Mouse (Mus musculus): Measurements from ENCODE around the gene Slc37a4. TPM values are rescaled to one million over a fixed set of nuclear protein-coding genes. Genes with fewer than 3 reads are reported as not detected.
"Not testable (repeated sequence)": the region's sequence is repeated elsewhere in the genome, so short reads cannot be mapped to it uniquely, and the experiment has no call there.

Slc37a4 gene
- polyA plus RNA-seq, 1 experiment = 9.4 TPM

DNA sequence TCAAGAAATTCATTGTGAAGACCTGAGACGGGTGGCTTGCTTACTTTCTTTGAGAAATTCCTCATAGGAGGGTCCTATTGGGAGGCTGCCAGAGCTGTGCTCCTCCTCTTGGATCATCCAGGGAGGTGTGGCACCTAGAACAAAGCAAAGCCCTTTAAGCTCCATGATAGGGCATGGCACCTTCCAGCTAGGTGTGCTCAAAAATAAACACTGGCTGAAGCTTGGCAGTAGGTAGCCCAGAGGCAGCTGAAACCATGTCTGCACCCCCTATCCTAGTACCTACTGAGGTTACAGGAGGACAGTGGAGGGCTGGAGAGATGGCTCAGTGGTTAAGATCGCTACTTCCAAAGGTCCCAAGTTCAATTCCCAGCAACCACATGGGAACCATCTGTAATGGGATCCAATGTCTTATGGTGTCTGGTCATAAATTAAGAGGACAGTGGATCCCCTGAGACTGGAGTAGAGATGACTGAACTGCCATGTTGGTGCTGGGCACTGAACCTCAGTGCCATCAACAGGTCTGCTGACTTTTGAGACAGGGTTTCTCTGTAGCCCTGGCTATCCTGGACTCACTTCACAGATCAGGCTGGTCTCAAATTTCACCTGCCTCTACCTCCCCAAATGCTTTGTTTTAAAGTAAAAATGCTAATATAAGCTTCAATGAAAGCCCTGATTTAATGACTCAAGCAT is 14.1 kb downstream of the Slc37a4 start:
- TF ChIP-seq CTCF (IDR thresholded peaks at IDR 0.05; ENCODE audit: low read depth, low read length) (no peak), POLR2A (IDR thresholded peaks at IDR 0.05; ENCODE audit: borderline replicate concordance, low read depth, low read length) (no peak)
- Histone ChIP-seq H3K4me1 (ENCODE audit: control insufficient read depth, insufficient read depth, low read length) (peaks cover 7% of the 10 kb centered on the region), H3K27ac (ENCODE audit: insufficient read depth, low read depth, low read length) (no peak overlapping the region), H3K4me3 (ENCODE audit: insufficient read depth, low read length) (no peak overlapping the region)

DNA sequence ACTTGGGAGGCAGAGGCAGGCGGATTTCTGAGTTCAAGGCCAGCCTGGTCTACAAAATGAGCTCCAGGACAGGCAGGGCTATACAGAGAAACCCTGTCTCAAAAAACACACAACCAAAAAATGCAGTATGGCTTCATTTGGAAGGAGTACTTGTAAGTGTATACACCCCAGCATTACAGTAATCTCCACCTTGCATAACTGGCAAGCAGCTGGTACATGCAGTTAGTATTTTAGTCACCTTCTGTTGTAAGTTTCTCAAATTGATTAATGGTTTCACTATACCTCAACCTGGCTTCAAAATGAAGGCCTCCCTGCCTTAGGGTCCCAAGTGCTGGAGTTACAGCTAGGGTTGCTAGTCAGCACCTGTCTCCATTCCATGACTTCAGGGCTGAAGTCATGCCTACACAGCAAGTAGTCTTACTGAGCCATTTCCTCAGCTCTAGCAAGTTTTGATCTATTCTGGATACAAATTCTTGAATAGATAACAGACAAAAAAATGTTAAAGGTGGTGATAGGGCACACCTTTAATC is 15.0 kb downstream of the Slc37a4 start:
- H3K4me3 ChIP-seq (ENCODE audit: insufficient read depth, low read length) = no peak overlapping the region
- TF ChIP-seq POLR2A (IDR thresholded peaks at IDR 0.05; ENCODE audit: borderline replicate concordance, low read depth, low read length) = no peak
- no peak for TF ChIP-seq CTCF (IDR thresholded peaks at IDR 0.05; ENCODE audit: low read depth, low read length)
- peaks cover 4% of the 10 kb centered on the region; the same call in 1 of the 2 replicates for H3K4me1 ChIP-seq (ENCODE audit: control insufficient read depth, insufficient read depth, low read length)
- no peak overlapping the region for H3K27ac ChIP-seq (ENCODE audit: insufficient read depth, low read depth, low read length)

DNA sequence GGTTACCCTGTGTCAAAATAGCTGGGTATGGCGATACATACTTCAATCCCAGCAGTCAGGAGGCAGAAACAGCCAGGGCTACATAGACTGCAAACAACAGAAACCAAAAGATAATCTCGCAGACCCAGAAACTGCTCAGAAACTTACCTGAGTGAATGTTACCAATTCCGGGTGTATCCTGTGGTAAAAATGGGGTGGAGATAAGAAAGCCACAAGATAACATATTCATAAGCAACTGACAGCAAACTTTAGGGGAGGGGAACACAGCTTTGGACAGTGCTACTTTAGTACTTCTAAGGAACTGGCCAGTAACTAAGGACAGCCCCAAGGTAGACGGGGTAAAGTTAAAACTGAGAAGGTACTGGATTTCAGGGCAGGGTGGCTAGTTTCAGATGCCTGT is 15.7 kb downstream of the Slc37a4 start:
- TF ChIP-seq POLR2A (IDR thresholded peaks at IDR 0.05; ENCODE audit: borderline replicate concordance, low read depth, low read length) = no peak
- no peak for TF ChIP-seq CTCF (IDR thresholded peaks at IDR 0.05; ENCODE audit: low read depth, low read length)
- Histone ChIP-seq H3K4me3 (ENCODE audit: insufficient read depth, low read length) (no peak overlapping the region), H3K4me1 (ENCODE audit: control insufficient read depth, insufficient read depth, low read length) (peaks cover 4% of the 10 kb centered on the region; the same call in 1 of the 2 replicates), H3K27ac (ENCODE audit: insufficient read depth, low read depth, low read length) (no peak overlapping the region)

DNA sequence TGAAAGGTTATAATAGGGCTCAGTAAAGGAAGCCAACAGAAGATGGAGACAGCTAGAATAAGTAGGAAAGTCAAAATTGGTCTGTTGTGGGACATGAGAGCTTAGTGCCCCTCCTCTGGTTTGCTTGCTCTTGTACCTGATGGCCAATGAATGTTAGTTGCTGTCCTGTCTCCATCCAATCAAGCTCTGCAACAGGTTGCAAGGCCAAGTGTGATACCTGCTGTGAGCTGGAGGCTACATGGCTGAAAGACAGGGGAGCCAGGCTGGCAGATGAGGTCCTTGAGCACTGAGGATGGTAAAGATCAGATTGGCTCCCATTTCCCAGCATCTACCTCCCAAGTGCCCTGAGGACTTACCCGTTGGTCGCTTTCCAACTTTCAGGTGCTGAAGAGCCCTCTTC is 16.1 kb downstream of the Slc37a4 start:
- Histone ChIP-seq H3K27ac (ENCODE audit: insufficient read depth, low read depth, low read length) (no peak overlapping the region), H3K4me1 (ENCODE audit: control insufficient read depth, insufficient read depth, low read length) (peaks cover 4% of the 10 kb centered on the region; the same call in 1 of the 2 replicates), H3K4me3 (ENCODE audit: insufficient read depth, low read length) (no peak overlapping the region)
- TF ChIP-seq POLR2A (IDR thresholded peaks at IDR 0.05; ENCODE audit: borderline replicate concordance, low read depth, low read length) (no peak), CTCF (IDR thresholded peaks at IDR 0.05; ENCODE audit: low read depth, low read length) (no peak)

DNA sequence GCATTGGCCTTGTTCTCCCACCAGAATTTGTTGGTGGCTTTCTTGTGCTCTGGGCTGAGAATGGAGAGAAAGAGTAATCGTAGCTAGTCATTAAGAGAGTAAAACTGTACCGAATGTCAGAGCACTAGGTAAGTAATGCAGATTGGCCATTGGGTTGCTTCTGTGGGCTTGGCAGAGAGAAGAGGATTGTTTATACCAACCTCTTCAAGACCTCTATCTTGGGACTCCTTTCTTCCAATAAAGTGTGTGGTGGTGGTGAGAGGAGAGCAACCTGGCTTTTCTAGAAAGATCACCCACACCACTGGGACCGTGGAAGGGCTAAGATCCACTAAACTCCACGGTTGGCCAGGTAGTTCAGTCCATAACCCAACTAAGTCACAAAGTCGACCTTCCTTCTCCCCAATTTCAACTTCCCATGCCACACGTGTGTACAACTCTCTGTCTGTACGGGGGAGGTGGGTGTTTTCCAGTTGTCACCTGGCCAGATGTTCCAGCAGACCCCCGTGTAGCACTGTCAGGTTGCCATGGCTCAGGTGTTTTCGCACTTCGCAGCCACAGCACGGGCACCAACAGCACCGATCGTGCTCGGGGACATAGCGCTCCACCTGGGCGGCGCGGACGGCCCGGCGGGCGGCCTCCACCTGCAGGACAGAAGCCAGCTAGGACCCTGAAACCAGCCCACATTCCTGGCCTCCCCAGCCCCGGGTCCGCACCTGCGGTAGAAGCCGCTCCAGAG is 20.7 kb downstream of the Slc37a4 start:
- Histone ChIP-seq H3K27ac (ENCODE audit: insufficient read depth, low read depth, low read length) (no peak overlapping the region), H3K4me3 (ENCODE audit: insufficient read depth, low read length) (peak overlapping the region; percentile 92), H3K4me1 (ENCODE audit: control insufficient read depth, insufficient read depth, low read length) (peaks cover 6% of the 10 kb centered on the region)
- no peak for TF ChIP-seq POLR2A (IDR thresholded peaks at IDR 0.05; ENCODE audit: borderline replicate concordance, low read depth, low read length)
- TF ChIP-seq CTCF (IDR thresholded peaks at IDR 0.05; ENCODE audit: low read depth, low read length) = no peak

DNA sequence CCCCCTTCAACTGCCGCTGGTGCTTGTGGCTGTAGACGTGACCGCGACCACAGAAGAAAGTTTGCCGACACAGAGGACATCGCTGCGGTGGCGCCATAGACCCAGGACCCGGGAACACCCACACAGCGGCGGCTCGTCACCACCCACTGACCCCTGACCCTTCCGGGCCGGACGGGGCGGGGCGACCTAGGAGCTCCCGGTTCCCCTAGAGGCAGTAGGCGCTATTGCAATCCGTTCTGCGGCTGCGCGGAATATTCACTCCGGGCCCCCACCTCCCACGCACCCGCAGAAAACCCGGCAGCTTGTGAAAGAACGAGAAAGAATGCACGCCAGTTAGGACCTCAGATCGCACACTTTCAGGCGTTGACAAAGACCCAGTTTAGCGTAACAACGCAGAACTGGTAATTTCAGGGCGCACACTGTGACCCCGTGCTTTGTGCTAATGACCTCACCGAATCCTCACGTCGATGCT is 21.3 kb downstream of the Slc37a4 start:
- Histone ChIP-seq H3K27ac (ENCODE audit: insufficient read depth, low read depth, low read length) (peak overlapping the region; percentile 74), H3K4me1 (ENCODE audit: control insufficient read depth, insufficient read depth, low read length) (peaks cover 6% of the 10 kb centered on the region), H3K4me3 (ENCODE audit: insufficient read depth, low read length) (peak overlapping the region; percentile 92)
- TF ChIP-seq POLR2A (IDR thresholded peaks at IDR 0.05; ENCODE audit: borderline replicate concordance, low read depth, low read length) (no peak), CTCF (IDR thresholded peaks at IDR 0.05; ENCODE audit: low read depth, low read length) (no peak)

DNA sequence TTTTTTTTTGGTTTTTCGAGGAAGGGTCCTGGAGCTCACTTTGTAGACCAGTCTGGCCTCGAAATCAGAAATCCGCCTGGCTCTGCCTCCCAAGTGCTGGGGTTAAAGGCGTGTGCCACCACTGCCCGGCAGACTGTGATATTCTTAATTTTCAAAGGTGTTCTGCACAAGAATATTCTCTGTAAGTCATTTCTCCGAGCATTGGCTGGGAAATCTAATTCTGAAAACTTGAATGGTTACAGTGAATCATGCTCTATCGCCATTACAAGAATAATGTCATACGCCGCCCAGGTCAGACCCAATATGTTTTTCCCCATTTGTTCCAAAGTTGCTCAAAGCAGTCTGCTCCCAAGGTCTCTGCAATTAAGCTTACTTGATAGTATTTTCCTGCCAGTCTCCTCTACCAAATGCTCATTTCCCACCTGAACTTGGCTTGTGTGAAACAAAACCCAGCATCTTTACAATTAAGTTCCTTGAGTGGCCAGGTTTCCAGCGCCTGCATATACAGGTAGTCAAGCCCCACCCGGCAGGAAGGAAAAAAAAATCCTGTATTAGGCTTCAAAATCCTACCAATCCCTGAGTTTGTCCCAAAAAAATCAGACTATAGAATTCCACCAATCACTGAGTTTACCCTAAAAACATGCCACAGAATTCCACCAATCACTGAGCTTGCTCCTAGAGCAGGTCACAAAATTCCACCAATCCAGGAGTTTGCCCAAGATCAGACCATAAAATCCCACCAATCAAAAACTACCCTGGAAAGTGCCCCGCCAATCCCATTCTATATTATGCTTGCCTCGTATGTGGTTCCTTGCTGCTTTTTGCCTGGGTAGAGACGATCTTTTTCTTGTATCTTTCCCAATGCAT is 22.1 kb downstream of the Slc37a4 start, which contains the start of gene Ccdc84:
Gene Ccdc84, minus strand, starts transcription at position 51 of the 867 bp plus-strand sequence.
- peak within 1 kb of the TSS; percentile 74 for H3K27ac ChIP-seq (ENCODE audit: insufficient read depth, low read depth, low read length)
- peak within 1 kb of the TSS; percentile 92 for H3K4me3 ChIP-seq (ENCODE audit: insufficient read depth, low read length)
- H3K4me1 ChIP-seq (ENCODE audit: control insufficient read depth, insufficient read depth, low read length) = peaks cover 6% of the 10 kb centered on the region
- TF ChIP-seq CTCF (IDR thresholded peaks at IDR 0.05; ENCODE audit: low read depth, low read length) (no peak), POLR2A (IDR thresholded peaks at IDR 0.05; ENCODE audit: borderline replicate concordance, low read depth, low read length) (no peak)

DNA sequence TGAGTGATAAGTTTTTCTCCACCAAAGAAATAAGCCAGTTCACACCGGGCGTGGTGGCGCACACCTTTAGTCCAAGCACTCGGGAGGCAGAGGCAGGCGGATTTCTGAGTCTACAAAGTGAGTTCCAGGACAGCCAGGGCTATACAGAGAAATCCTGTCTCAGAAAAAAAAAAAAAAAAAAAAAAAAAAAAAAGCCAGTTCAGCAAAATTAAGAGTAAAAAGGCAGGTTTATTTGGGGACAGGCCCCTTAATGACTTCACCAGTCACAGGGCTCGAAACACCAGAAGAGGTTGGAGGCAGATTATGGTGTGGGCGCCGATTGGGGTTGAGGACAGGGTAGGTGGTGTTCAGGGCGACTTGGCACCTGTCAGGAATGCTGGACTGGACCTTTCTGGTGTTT is 23.1 kb downstream of the Slc37a4 start:
- H3K4me3 ChIP-seq (ENCODE audit: insufficient read depth, low read length) = not testable (repeated sequence)
- H3K27ac ChIP-seq (ENCODE audit: insufficient read depth, low read depth, low read length) = peak overlapping the region; percentile 44

DNA sequence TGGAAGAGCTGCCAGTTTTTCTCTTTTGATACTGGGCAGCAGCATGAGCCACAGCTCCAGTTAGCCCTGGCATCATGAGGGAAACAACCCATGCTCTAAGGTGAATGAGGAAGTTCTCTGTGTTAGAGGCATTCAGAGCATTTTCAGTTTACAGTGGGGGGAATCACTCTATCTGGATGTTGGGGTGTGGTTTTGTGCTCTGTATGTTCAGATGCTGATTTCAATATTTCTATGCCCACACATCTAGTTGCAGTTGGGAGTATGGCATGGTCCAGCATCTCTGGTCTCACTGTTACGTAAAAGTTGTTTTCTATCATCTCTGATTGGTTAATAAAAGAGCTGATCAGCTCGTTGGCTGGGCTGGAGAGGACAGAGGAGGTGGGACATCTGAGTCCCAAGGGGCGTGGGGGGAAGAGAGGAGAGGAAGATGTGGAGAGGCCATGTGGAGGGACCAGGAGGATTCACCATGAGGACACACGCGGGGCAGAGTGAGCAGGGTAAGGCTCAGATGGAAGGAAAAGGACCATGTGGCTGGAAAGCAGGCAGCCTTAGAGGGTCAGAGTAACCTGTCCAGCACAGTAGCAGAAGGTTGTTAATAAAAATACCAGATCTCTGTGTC is 23.7 kb downstream of the Slc37a4 start:
- Histone ChIP-seq H3K4me3 (ENCODE audit: insufficient read depth, low read length) (peak overlapping the region; percentile 38), H3K4me1 (ENCODE audit: control insufficient read depth, insufficient read depth, low read length) (peaks cover 6% of the 10 kb centered on the region), H3K27ac (ENCODE audit: insufficient read depth, low read depth, low read length) (peak overlapping the region; percentile 44)
- TF ChIP-seq CTCF (IDR thresholded peaks at IDR 0.05; ENCODE audit: low read depth, low read length) (no peak), POLR2A (IDR thresholded peaks at IDR 0.05; ENCODE audit: borderline replicate concordance, low read depth, low read length) (no peak)

More for the DNA sequence above, 23.1 kb downstream of the Slc37a4 start:
- H3K4me1 ChIP-seq (ENCODE audit: control insufficient read depth, insufficient read depth, low read length) = not testable (repeated sequence)

Measured in bone marrow macrophage, adult 2 months (primary cell).